Mouse (Mus musculus) stomach, postnatal 0 days (tissue): ENCODE measurements around the gene Vmn2r9.
A peak's percentile ranks its signal among the peaks of the same experiment; 100 is the strongest.
"Not testable (repeated sequence)": the region's sequence is repeated elsewhere in the genome, so short reads cannot be mapped to it uniquely, and the experiment has no call there.

Source experiments
- CTCF ChIP-seq: IDR thresholded peaks from 2 replicates; pipeline ENCODE4 v1.5.1; 2016; ENCODE audit warnings: antibody characterized with exemption, low read depth, mild to moderate bottlenecking, moderate library complexity
- EP300 ChIP-seq: optimal IDR thresholded peaks from 2 replicates; pipeline ENCODE3; 2016; ENCODE audit warnings: antibody characterized with exemption

GRCm38 (mm10) chr5:108790385-108790784, 62.0 kb downstream of the Vmn2r9 start:
- TF ChIP-seq EP300: not testable (repeated sequence)
- TF ChIP-seq CTCF: peak; percentile 73
